Mouse (Mus musculus) hindbrain, embryonic 16.5 days (tissue): ENCODE results near the gene Wdhd1. TPM values are rescaled to one million over a fixed set of nuclear protein-coding genes. Genes with fewer than 3 reads are reported as not detected.

Source experiments
- ATAC-seq: fragments of 200-750 bp; cut with Nextera tagmentation; 2 replicates; pipeline ENCODE4 v1.8.0; 2017; ENCODE audit warnings: moderate TSS enrichment, moderate library complexity
- H3K27ac ChIP-seq: fragments of 300-500 bp; sonication (generic); 2 replicates; pipeline ENCODE4 v1.5.1; 2014; ENCODE audit warnings: low read depth, mild to moderate bottlenecking, control low read depth, low read length, moderate library complexity
- H3K27me3 ChIP-seq: fragments of 300-500 bp; sonication (generic); replicated peaks from 2 replicates; pipeline ENCODE4 v1.6.1; 2014; ENCODE audit warnings: low read length; ENCODE audit not compliant: control insufficient read depth, insufficient read depth
- H3K36me3 ChIP-seq: fragments of 300-500 bp; sonication (generic); 2 replicates; pipeline ENCODE4 v1.6.1; 2014; ENCODE audit warnings: mild to moderate bottlenecking, low read length, moderate library complexity, mixed read lengths; ENCODE audit not compliant: control insufficient read depth, insufficient read depth
- H3K4me1 ChIP-seq: fragments of 300-500 bp; sonication (generic); 2 replicates; pipeline ENCODE4 v1.6.1; 2014; ENCODE audit warnings: low read depth, low read length; ENCODE audit not compliant: control insufficient read depth, insufficient read depth
- H3K4me2 ChIP-seq: fragments of 300-500 bp; sonication (generic); 2 replicates; pipeline ENCODE4 v1.6.1; 2014; ENCODE audit warnings: mild to moderate bottlenecking, low read length, control low read depth, moderate library complexity
- H3K4me3 ChIP-seq: fragments of 300-500 bp; sonication (generic); 2 replicates; pipeline ENCODE4 v1.5.1; 2014; ENCODE audit warnings: mild to moderate bottlenecking, low read length, control low read depth, moderate library complexity
- H3K9ac ChIP-seq: fragments of 300-500 bp; sonication (generic); 2 replicates; pipeline ENCODE4 v1.6.1; 2014; ENCODE audit warnings: low read depth, mild to moderate bottlenecking, control low read depth, low read length, moderate library complexity
- H3K9me3 ChIP-seq: fragments of 300-500 bp; sonication (generic); 2 replicates; pipeline ENCODE4 v1.6.1; 2014; ENCODE audit warnings: mild to moderate bottlenecking, low read length, moderate library complexity; ENCODE audit not compliant: control insufficient read depth
- WGBS: fragments of 180-500 bp; shearing (Covaris S2); extraction: QIAGEN DNeasy Blood & Tissue Kit; methylation state at CpG from one replicate; pipeline ENCODE4 v1.1.7; 2014; 5-methylcytosine and 5-hydroxymethylcytosine counted together
- polyA plus RNA-seq: library from polyadenylated mRNA; unstranded; fragments of >200 nt; fragmentation: Nextera tagmentation; extraction: Ambion mirVana; gene quantifications from 2 replicates; pipeline ENCODE4 v1.2.1, GENCODE M21; 2015

The Wdhd1 gene
- polyA plus RNA-seq, 1 experiment from 2014 or later, result 12.8 TPM

- Histone ChIP-seq H3K9ac (no peak overlapping the region), H3K4me3 (no peak overlapping the region), H3K36me3 (no peaks in the 10 kb centered on the region), H3K27ac (no peak overlapping the region), H3K9me3 (peaks cover 6% of the 10 kb centered on the region), H3K4me1 (no peaks in the 10 kb centered on the region), H3K27me3 (no peaks in the 10 kb centered on the region), H3K4me2 (no peak overlapping the region)
- no peak for ATAC-seq
- WGBS, result 75% methylated on average over 5 of the region's 5 CpGs
Observed at GRCm38 (mm10) chr14:47234526-47235250, 42.0 kb downstream of the Wdhd1 start.

- H3K27ac ChIP-seq, result no peak overlapping the region
- no peaks in the 10 kb centered on the region for H3K4me1 ChIP-seq
- H3K4me2 ChIP-seq, result no peak overlapping the region
- no peak overlapping the region for H3K4me3 ChIP-seq
- ATAC-seq, result no peak
- no peak overlapping the region for H3K9ac ChIP-seq
- H3K36me3 ChIP-seq, result no peaks in the 10 kb centered on the region
- peaks cover 6% of the 10 kb centered on the region for H3K9me3 ChIP-seq
- WGBS, result 97% methylated on average over 3 of the region's 3 CpGs
- no peaks in the 10 kb centered on the region for H3K27me3 ChIP-seq
Observed at GRCm38 (mm10) chr14:47234032-47234431, 42.6 kb downstream of the Wdhd1 start.

- H3K4me1 ChIP-seq, result no peaks in the 10 kb centered on the region
- H3K9ac ChIP-seq, result no peak overlapping the region
- 80% methylated on average over 2 of the region's 2 CpGs for WGBS
- H3K4me2 ChIP-seq, result no peak overlapping the region
- H3K4me3 ChIP-seq, result no peak overlapping the region
- no peak overlapping the region for H3K27ac ChIP-seq
- H3K9me3 ChIP-seq, result peaks cover 6% of the 10 kb centered on the region
- no peaks in the 10 kb centered on the region for H3K27me3 ChIP-seq
- no peaks in the 10 kb centered on the region for H3K36me3 ChIP-seq
- ATAC-seq, result no peak
Observed at GRCm38 (mm10) chr14:47233602-47234001, 43.1 kb downstream of the Wdhd1 start.

- no peak for ATAC-seq
- WGBS, result 78% methylated on average over 11 of the region's 11 CpGs
- H3K36me3 ChIP-seq, result no peaks in the 10 kb centered on the region
- H3K27ac ChIP-seq, result no peak overlapping the region
- no peak overlapping the region for H3K4me3 ChIP-seq
- H3K27me3 ChIP-seq, result no peaks in the 10 kb centered on the region
- H3K9ac ChIP-seq, result no peak overlapping the region
- no peak overlapping the region for H3K4me2 ChIP-seq
- no peaks in the 10 kb centered on the region for H3K4me1 ChIP-seq
- H3K9me3 ChIP-seq, result no peaks in the 10 kb centered on the region
Observed at GRCm38 (mm10) chr14:47229796-47230376, 46.8 kb downstream of the Wdhd1 start.

GRCm38 (mm10) chr14:47225931-47226330, 50.7 kb downstream of the Wdhd1 start:
- 97% methylated on average over 8 of the region's 8 CpGs for WGBS
- no peak overlapping the region for H3K4me2 ChIP-seq
- H3K4me1 ChIP-seq, result no peaks in the 10 kb centered on the region
- no peaks in the 10 kb centered on the region for H3K9me3 ChIP-seq
- no peaks in the 10 kb centered on the region for H3K36me3 ChIP-seq
- no peak overlapping the region for H3K9ac ChIP-seq
- H3K27ac ChIP-seq, result no peak overlapping the region
- no peak overlapping the region for H3K4me3 ChIP-seq
- no peak for ATAC-seq
- no peaks in the 10 kb centered on the region for H3K27me3 ChIP-seq

- no peaks in the 10 kb centered on the region for H3K27me3 ChIP-seq
- WGBS, result 78% methylated on average over 10 of the region's 10 CpGs
- no peak overlapping the region for H3K4me3 ChIP-seq
- no peak overlapping the region for H3K4me2 ChIP-seq
- no peaks in the 10 kb centered on the region for H3K36me3 ChIP-seq
- ATAC-seq, result no peak
- no peak overlapping the region for H3K27ac ChIP-seq
- no peaks in the 10 kb centered on the region for H3K9me3 ChIP-seq
- H3K4me1 ChIP-seq, result no peaks in the 10 kb centered on the region
- no peak overlapping the region for H3K9ac ChIP-seq
Observed at GRCm38 (mm10) chr14:47224476-47225325, 52.0 kb downstream of the Wdhd1 start.

- H3K9ac ChIP-seq, result no peak overlapping the region
- WGBS, result 78% methylated on average over 11 of the region's 11 CpGs
- ATAC-seq, result no peak
- no peak overlapping the region for H3K4me3 ChIP-seq
- no peaks in the 10 kb centered on the region for H3K27me3 ChIP-seq
- H3K4me1 ChIP-seq, result no peaks in the 10 kb centered on the region
- no peak overlapping the region for H3K27ac ChIP-seq
- H3K9me3 ChIP-seq, result no peaks in the 10 kb centered on the region
- no peak overlapping the region for H3K4me2 ChIP-seq
- H3K36me3 ChIP-seq, result no peaks in the 10 kb centered on the region
Observed at GRCm38 (mm10) chr14:47222631-47223450, 53.8 kb downstream of the Wdhd1 start.

- Histone ChIP-seq H3K4me2 (no peak overlapping the region), H3K36me3 (no peaks in the 10 kb centered on the region), H3K9ac (no peak overlapping the region), H3K9me3 (no peaks in the 10 kb centered on the region), H3K4me3 (no peak overlapping the region), H3K27ac (no peak overlapping the region), H3K27me3 (no peaks in the 10 kb centered on the region), H3K4me1 (no peaks in the 10 kb centered on the region)
- WGBS, result 90% methylated on average over 11 of the region's 11 CpGs
- ATAC-seq, result no peak
Observed at GRCm38 (mm10) chr14:47221567-47221966, 55.1 kb downstream of the Wdhd1 start.
